Mouse (Mus musculus) neutrophil, adult 65 days (primary cell): ENCODE measurements around the gene Rnf227. TPM values are rescaled to one million over a fixed set of nuclear protein-coding genes. Genes with fewer than 3 reads are reported as not detected.

Experiments used
- total RNA-seq: library from RNA; stranded (reverse); gene quantifications from 2 replicates; pipeline ENCODE4 v1.2.4, GENCODE M21; 2023

Rnf227 gene
- 0.66 and 0.93 TPM in 2 replicates for total RNA-seq

DNA sequence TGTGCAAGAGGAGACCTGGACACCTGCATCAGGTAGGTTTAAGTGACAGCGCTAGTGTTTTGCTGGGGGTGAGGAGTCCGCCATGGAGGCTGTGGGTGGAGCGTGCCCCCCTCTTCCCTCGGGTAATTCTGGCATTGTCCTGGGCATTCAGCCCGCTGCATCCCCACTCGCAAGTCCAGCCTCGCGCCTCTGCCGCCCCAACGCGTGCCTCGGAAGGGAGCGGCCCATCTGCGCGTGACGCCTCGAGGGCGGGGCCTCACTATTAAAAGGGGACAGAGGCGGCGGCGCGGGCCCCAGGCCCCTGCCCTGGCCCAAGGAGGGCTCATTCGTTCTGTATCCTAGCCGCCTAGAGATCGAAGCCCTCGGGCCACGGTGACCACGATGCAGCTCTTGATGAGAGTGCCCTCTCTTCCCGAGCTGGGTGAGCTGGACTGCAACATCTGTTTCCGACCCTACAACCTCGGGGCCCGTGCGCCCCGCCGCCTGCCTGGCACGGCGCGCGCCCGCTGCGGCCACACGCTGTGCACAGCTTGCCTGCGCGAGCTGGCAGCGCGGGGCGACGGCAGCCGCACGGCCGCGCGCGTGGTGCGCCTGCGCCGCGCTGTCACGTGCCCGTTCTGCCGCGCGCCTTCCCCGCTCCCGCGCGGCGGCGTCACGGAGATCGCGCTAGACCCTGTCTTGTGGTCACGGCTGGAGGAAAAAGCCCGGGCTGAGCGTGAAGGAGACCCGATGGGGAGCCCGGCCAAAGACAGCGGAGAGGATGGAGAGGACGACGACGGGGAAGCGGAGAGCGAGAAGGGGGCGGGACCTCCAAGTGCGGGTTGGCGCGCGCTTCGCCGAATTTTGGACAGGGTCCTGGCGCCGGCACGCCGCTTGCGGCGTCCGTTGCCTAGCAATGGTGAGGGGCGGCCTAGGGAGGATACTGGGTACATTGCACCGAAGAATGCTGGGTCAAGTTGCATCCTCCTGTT is at the start of gene Rnf227:
TSS of gene Rnf227 (plus strand) at position 301 of the 971 bp plus-strand sequence.

DNA sequence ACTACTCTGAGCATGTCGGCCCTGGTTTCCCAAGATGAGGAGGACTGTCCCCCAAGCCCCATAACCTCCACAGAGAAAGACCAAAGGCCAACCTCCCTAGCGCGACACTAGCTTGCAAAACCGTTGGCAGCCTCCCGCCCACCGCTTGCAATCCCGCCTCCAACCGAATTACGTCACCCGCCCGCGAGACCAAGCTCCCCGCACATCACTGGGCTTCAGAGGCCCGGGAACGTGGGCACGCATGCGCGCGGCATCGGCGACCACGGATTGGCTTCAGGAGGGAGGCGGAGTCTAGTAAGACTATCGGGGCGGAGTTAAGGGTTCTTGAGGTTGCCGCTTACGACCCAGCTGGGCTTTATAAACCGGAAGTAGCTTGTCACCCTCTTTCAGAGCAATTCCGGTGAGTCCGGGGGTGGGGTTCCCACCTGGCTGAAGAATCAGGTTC is 16.6 kb upstream of the Rnf227 start, which contains the start of the genes Cntrob and Trappc1:
TSS of gene Cntrob (minus strand) at position 109 of the 445 bp plus-strand sequence.
TSS of gene Trappc1 (plus strand) at position 314 of the 445 bp plus-strand sequence.

DNA sequence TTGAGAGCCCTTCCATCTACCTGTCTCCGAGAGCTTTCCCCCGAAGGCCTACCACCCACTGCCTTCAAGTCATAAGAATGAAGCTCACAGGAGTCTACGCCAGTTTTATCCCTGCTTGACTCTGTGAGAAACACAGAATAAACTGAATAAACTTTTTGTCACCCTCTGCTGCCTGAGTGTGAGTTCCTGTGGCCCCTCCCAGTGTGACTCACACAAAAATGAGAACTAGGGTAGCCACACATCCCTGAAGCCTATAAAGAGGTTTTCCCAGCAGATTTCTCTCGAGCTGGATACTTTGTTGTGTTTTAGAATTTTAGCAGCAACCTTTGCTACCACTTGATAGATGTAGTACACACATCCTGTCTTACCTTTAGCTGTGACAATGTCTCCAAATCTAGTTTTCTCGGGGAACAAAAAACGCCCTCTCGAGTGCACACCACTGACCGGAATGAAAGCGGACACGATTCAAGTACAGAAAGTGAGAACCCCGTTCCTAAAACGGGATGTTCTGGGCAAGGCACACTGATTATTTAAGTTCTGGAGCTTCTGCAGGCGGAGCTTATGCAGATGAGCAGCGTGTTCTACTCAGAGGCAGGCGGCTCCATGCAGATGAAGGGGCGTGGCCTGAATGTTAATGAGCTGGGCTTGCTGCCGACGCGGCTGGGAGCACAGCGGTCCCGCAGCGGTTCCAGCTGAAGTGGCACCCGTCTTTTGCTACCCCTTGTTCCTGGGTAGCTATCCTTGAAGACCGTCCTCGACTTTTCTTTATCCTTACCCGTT is 14.4 kb upstream of the Rnf227 start, which contains the start of gene Kcnab3:
TSS of gene Kcnab3 (plus strand) at position 631 of the 780 bp plus-strand sequence.

DNA sequence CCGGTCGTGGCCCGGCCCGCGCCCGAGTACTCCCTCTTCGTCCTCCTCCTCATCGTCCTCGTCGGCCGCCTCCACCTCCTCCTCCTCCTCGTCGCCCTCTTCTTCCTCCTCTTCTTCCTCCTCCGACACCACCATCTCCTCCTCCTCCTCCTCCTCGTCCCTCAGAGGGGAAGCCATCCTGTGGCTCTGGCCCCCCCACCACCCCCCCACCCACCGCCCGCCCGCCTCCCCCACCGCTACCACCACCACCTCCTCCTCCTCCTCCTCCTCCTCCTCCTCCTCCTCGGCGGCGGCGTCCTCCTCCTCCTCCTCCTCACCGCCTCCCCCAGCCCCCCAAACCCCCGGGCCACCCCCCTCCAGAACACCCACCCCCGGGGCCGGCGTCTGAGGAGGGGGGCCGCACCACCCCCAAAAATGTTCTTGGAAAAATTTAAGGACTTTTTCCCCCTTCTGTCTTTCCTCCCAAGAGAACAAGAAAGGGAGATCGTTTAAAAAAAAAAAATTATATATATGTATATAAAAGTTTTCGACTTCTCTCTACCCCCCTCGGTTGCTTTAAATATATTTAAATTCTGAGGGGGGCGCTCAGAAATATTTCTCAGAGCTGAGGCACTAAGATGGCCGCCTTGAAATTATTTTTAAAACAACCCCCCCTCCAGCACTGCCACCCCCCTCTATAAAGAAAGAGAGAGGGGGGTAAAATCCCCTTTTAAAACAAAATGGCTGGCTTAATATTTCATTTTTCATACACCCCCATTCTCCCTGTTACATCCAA is 29.1 kb downstream of the Rnf227 start, which contains the start of gene Chd3:
TSS of gene Chd3 (minus strand) at position 192 of the 775 bp plus-strand sequence.

Other genes with a start within 250 kb of the Rnf227 start
- gene Per1, start 245.2 kb upstream of the Rnf227 start, total RNA-seq, result 481 and 552 TPM in 2 replicates
- gene Hes7, start 220.1 kb upstream of the Rnf227 start, total RNA-seq, result not detected in 2 replicates
- gene 9130213A22Rik, start 217.9 kb upstream of the Rnf227 start, total RNA-seq, result not detected in 2 replicates
- not detected in 2 replicates for gene Aloxe3, start 214.6 kb upstream of the Rnf227 start, total RNA-seq
- gene Alox12b, start 183.5 kb upstream of the Rnf227 start, total RNA-seq, result not detected in 2 replicates
- gene Alox8, start 142.6 kb upstream of the Rnf227 start, total RNA-seq, result 0.13 TPM in 1 of 2 replicates, not detected in the other
- not detected in 2 replicates for gene Gucy2e, start 103.4 kb upstream of the Rnf227 start, total RNA-seq
- 10.1 and 10.6 TPM in 2 replicates for gene Cntrob, start 16.7 kb upstream of the Rnf227 start, total RNA-seq
- gene Trappc1, start 16.5 kb upstream of the Rnf227 start, total RNA-seq, result 39.8 and 44.7 TPM in 2 replicates
- 0.52 TPM in 1 of 2 replicates, not detected in the other for gene Kcnab3, start 14.2 kb upstream of the Rnf227 start, total RNA-seq
- gene Chd3, start 28.9 kb downstream of the Rnf227 start, total RNA-seq, result 11.1 and 13.1 TPM in 2 replicates
- gene Naa38, start 55.0 kb downstream of the Rnf227 start, total RNA-seq, result 20.3 and 25.1 TPM in 2 replicates
- 27.9 and 30.6 TPM in 2 replicates for gene Cyb5d1, start 55.2 kb downstream of the Rnf227 start, total RNA-seq
- gene Tmem88, start 57.8 kb downstream of the Rnf227 start, total RNA-seq, result 3.1 and 3.2 TPM in 2 replicates
- 256 and 289 TPM in 2 replicates for gene Kdm6b, start 73.2 kb downstream of the Rnf227 start, total RNA-seq
- gene Dnah2, start 208.6 kb downstream of the Rnf227 start, total RNA-seq, result 2.1 and 6.3 TPM in 2 replicates
- 0.23 and 0.28 TPM in 2 replicates for gene Efnb3, start 219.7 kb downstream of the Rnf227 start, total RNA-seq
- gene Wrap53, start 239.8 kb downstream of the Rnf227 start, total RNA-seq, result 9.3 and 11.2 TPM in 2 replicates
- 33.7 and 43.7 TPM in 2 replicates for gene Trp53, start 239.9 kb downstream of the Rnf227 start, total RNA-seq